Mouse (Mus musculus) C2C12 (cell line): ENCODE measurements at regions not wholly inside any gene's neighbourhood (a gene's known extent, or its start where the extent isn't known, plus 50 kb on each side); places are given as distances from the start of the nearest gene placed in this dataset.

Source experiments
- H3K27me3 ChIP-seq: one replicate; pipeline ENCODE4 v1.6.1; 2011; ENCODE audit not compliant: control insufficient read depth, insufficient read depth, insufficient read length
- H3K36me3 ChIP-seq: one replicate; pipeline ENCODE4 v1.6.1; 2011; ENCODE audit not compliant: control insufficient read depth, insufficient read depth
- H3K4me3 ChIP-seq: one replicate; pipeline ENCODE4 v1.5.1; 2011; ENCODE audit warnings: mild to moderate bottlenecking, control low read depth; ENCODE audit not compliant: poor library complexity, insufficient read depth, severe bottlenecking
- H3K79me2 ChIP-seq: one replicate; pipeline ENCODE4 v1.6.1; 2011; ENCODE audit not compliant: control insufficient read depth, insufficient read depth
- H3K79me3 ChIP-seq: one replicate; pipeline ENCODE4 v1.6.1; 2011; ENCODE audit warnings: low read depth, control low read depth
- H3ac ChIP-seq: one replicate; pipeline ENCODE3; 2011; ENCODE audit warnings: low read depth; ENCODE audit not compliant: control insufficient read depth, insufficient read length
- CEBPB ChIP-seq: IDR thresholded peaks from one replicate; pipeline ENCODE4 v1.6.1; 2011; ENCODE audit warnings: low read depth, mild to moderate bottlenecking, control low read depth, moderate library complexity
- CTCF ChIP-seq: IDR thresholded peaks from one replicate; pipeline ENCODE4 v1.5.1; 2011; ENCODE audit not compliant: control insufficient read depth, insufficient read depth, insufficient read length
- FOSL1 ChIP-seq: IDR thresholded peaks from one replicate; pipeline ENCODE4 v1.8.0; 2011; ENCODE audit warnings: mild to moderate bottlenecking, low read length; ENCODE audit not compliant: poor library complexity, insufficient read depth, severe bottlenecking
- MAX ChIP-seq: IDR thresholded peaks from one replicate; pipeline ENCODE4 v1.6.1; 2011; ENCODE audit warnings: mild to moderate bottlenecking, control low read depth
- MYOD1 ChIP-seq: IDR thresholded peaks from one replicate; pipeline ENCODE4 v1.6.1; 2011; ENCODE audit warnings: low read depth; ENCODE audit not compliant: control insufficient read depth, insufficient read length
- MYOG ChIP-seq: IDR thresholded peaks from one replicate; pipeline ENCODE4 v1.6.1; 2011; ENCODE audit not compliant: control insufficient read depth, insufficient read length; ENCODE audit errors: extremely low read depth
- USF1 ChIP-seq: IDR thresholded peaks from one replicate; pipeline ENCODE4 v1.6.1; 2011; ENCODE audit warnings: low read depth, mild to moderate bottlenecking, control low read depth, moderate library complexity

- TF ChIP-seq CTCF (no peak), USF1 (no peak), MAX (no peak), MYOD1 (no peak), CEBPB (no peak), FOSL1 (no peak), MYOG (no peak)
- H3K79me3 ChIP-seq = no peaks in the 10 kb centered on the region
- H3K27me3 ChIP-seq = no peaks in the 10 kb centered on the region
- no peak overlapping the region for H3ac ChIP-seq
- no peak overlapping the region for H3K4me3 ChIP-seq
- no peaks in the 10 kb centered on the region for H3K36me3 ChIP-seq
- H3K79me2 ChIP-seq = no peaks in the 10 kb centered on the region
Measured at GRCm38 (mm10) chr8:115850552-115850951, 143.0 kb upstream of the Maf start.

DNA sequence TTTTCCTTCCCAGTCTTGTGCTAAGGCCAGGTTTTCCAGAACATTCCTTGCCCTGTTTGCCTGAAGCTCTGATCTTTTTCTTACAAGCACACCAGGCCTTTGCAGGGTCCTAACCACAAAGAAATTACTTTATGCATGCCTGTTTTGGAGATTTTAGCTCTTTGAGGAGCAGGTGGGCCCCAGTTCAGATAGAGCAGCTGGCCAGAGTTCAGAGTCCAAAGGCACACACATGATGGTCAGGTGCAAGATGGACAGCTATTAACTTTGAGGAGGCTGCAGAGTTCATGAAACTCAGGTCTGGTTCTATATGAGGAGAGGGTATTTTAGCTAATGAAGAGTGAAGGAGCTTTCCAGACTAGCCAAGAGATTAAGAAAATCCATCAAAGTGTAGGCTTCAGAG is 125.8 kb upstream of the Maf start:
- Histone ChIP-seq H3K36me3 (no peaks in the 10 kb centered on the region), H3K27me3 (no peaks in the 10 kb centered on the region), H3K79me3 (no peaks in the 10 kb centered on the region), H3K79me2 (no peaks in the 10 kb centered on the region), H3K4me3 (no peak overlapping the region), H3ac (no peak overlapping the region)
- TF ChIP-seq MYOG = no peak
- no peak for TF ChIP-seq FOSL1
- TF ChIP-seq MYOD1 = no peak
- TF ChIP-seq USF1 = no peak
- no peak for TF ChIP-seq MAX
- TF ChIP-seq CEBPB = no peak

DNA sequence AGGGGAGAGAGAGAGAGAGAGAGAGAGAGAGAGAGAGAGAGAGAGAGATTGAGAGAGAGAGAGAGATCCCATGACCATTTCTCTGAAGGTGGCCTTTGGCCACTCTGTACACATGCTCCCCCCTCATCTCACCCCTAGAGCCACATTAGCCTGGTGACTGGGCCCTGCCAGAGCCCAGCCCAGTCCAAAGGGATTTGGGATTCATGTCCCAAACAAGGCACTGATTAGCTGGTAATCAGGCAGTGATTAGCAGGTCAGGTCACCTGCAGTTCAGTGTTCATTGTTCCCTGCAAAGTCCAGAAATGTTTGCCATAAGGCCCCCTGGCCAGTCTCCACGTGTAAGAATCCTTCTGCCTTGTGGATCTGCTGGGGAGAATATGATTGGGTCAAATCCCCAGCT is 124.1 kb upstream of the Maf start:
- Histone ChIP-seq H3K79me3 (no peaks in the 10 kb centered on the region), H3K4me3 (no peak overlapping the region), H3ac (no peak overlapping the region), H3K27me3 (no peaks in the 10 kb centered on the region), H3K79me2 (no peaks in the 10 kb centered on the region), H3K36me3 (no peaks in the 10 kb centered on the region)
- TF ChIP-seq FOSL1 = no peak
- no peak for TF ChIP-seq CEBPB
- no peak for TF ChIP-seq MYOD1
- no peak for TF ChIP-seq CTCF
- TF ChIP-seq USF1 = no peak
- no peak for TF ChIP-seq MAX
- no peak for TF ChIP-seq MYOG

GRCm38 (mm10) chr8:115830012-115830662 is 122.5 kb upstream of the Maf start:
- Histone ChIP-seq H3K4me3 (no peak overlapping the region), H3K79me3 (no peaks in the 10 kb centered on the region), H3K36me3 (no peaks in the 10 kb centered on the region), H3ac (no peak overlapping the region), H3K27me3 (no peaks in the 10 kb centered on the region), H3K79me2 (no peaks in the 10 kb centered on the region)
- TF ChIP-seq FOSL1 = no peak
- no peak for TF ChIP-seq CEBPB
- no peak for TF ChIP-seq MYOG
- no peak for TF ChIP-seq MAX
- no peak for TF ChIP-seq USF1
- no peak for TF ChIP-seq MYOD1
- TF ChIP-seq CTCF = no peak

DNA sequence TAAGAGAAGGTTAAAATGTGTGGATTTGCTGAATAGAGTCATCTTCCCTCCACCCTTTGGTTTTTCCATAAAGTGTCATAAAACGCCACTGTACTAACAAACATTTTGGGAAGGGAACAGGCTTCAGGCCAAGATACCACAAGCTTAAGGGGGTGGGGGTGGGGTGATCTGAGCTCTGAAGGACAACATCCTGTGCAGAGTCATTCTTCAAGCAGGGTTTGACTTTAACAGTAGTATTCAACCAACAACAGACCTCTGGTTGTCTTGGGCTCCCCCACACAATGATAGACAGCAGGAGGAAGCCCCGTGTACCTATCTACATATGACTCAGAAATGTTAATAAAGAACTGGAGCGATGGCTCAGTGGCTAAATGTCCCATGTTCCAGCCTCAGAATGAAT is 118.9 kb upstream of the Maf start:
- H3ac ChIP-seq = no peak overlapping the region

DNA sequence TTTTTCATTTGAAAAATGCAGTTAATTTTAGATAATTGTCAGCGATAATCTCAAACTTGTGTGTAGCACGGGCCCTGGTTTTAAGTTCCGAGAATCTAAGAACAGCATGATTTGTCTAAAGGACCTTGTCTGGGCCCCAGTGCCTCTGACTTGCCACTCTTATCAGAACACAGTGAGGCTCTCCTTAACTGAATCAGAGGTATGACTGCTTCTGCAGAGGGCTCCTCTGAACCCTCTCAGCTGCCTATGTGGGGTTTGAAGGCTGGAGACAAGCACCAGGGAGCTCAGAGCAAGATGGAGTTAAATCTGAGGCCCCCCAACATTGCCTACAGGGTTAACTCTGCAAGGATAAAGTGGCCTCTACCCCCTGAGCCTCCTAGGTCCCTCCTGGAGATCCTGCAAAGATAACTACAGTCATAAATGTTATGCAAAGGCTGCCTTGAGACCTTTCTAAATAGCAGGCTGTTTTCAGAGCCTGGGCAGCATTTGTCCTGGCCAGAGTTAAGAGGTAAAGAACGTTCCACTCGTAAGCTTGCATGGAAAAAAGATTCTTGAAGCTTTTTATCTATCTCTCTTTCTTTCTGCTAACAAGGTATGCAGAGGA is 118.4 kb upstream of the Maf start:
- H3K79me2 ChIP-seq = no peaks in the 10 kb centered on the region
- H3K4me3 ChIP-seq = no peak overlapping the region
- TF ChIP-seq USF1 = no peak
- no peak for TF ChIP-seq CEBPB
- TF ChIP-seq MAX = no peak
- TF ChIP-seq MYOG = no peak
- TF ChIP-seq FOSL1 = no peak
- TF ChIP-seq CTCF = no peak
- no peak for TF ChIP-seq MYOD1
- H3K36me3 ChIP-seq = no peaks in the 10 kb centered on the region
- no peak overlapping the region for H3ac ChIP-seq
- no peaks in the 10 kb centered on the region for H3K27me3 ChIP-seq
- H3K79me3 ChIP-seq = no peaks in the 10 kb centered on the region

More for the DNA sequence above, 118.9 kb upstream of the Maf start:
- TF ChIP-seq MAX (no peak), CEBPB (no peak), FOSL1 (no peak), CTCF (no peak), MYOD1 (no peak), USF1 (no peak), MYOG (no peak)
- Histone ChIP-seq H3K79me2 (no peaks in the 10 kb centered on the region), H3K79me3 (no peaks in the 10 kb centered on the region), H3K27me3 (no peaks in the 10 kb centered on the region), H3K36me3 (no peaks in the 10 kb centered on the region), H3K4me3 (no peak overlapping the region)
